22 mouse cellular contexts compared by ENCODE assay signal in the genomic region with DNA sequence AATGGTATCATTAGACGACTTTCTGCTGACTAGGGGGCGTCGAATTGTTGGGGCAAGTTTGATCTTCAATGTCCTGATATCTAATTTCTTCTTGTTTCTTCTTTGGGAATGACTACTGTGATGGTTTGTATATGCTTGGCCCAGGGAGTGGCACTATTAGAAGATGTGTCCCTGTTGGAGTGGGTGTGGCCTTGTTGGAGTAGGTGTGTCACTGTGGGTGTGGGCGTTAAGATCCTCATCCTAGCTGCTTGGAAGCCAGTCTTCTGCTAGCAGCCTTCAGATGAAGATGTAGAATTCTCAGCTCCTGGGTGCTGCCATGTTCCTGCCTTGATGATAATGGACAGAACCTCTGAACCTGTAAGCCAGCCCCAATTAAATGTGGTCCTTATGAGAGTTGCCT. TPM values are rescaled to one million over a fixed set of nuclear protein-coding genes. Genes with fewer than 3 reads are reported as not detected.
DNase-seq lines count a peak whose midpoint lies in the region; ATAC-seq and TF ChIP-seq lines count a peak whose summit lies in the region.
"Not testable (repeated sequence)": the region's sequence is repeated elsewhere in the genome, so short reads cannot be mapped to it uniquely, and the experiment has no call there.
"Had no signal": no experiment of that assay in that cellular context is flagged by ENCODE, and none has a peak within 500 bp of the region (broad histone marks: within the 10 kb centered on the region; RNA-seq: fewer than 3 reads in every experiment).

No protein-coding gene starts in this region.

- peaks cover 0 to 16% of the 10 kb centered on the region in 2 experiments; a peak in 2 of 4 replicates for H3K36me3 ChIP-seq in MEL (ENCODE audit: control insufficient read depth in 1 of 2, insufficient read depth in 2 of 2, low read length in 2 of 2)
- H3K36me3 ChIP-seq in liver, embryonic 15.5 days (replicated peaks); liver, embryonic 16.5 days (ENCODE audit: control insufficient read depth, insufficient read depth); liver, postnatal 0 days (replicated peaks; ENCODE audit: insufficient read depth, low read length): not testable (repeated sequence)

- WGBS in liver, embryonic 15.5 days (ENCODE audit: insufficient replicate concordance): 65% methylated on average over 4 of the region's 4 CpGs
- 64% methylated on average over 4 of the region's 4 CpGs for WGBS in liver, embryonic 16.5 days (ENCODE audit: insufficient replicate concordance)
- WGBS in liver, postnatal 0 days (ENCODE audit: insufficient replicate concordance): 73% methylated on average over 4 of the region's 4 CpGs

- TF ChIP-seq CTCF in MEL (IDR thresholded peaks at IDR 0.05 in 2 of 3, conservative IDR thresholded peaks at IDR 0.05 in 1 of 3; ENCODE audit: control insufficient read depth in 1 of 3, insufficient read depth in 1 of 3, low read depth in 2 of 3, low read length in 3 of 3, poor library complexity in 1 of 3, severe bottlenecking in 1 of 3); liver, postnatal 0 days (IDR thresholded peaks at IDR 0.05; ENCODE audit: low read depth): not testable (repeated sequence)

- TF ChIP-seq RAD21 in MEL (IDR thresholded peaks at IDR 0.05; ENCODE audit: low read depth, low read length): not testable (repeated sequence)

- peak overlapping the region; percentile 85 for H3K27ac ChIP-seq in MEL (ENCODE audit: control insufficient read depth, low read depth, low read length)
- H3K27ac ChIP-seq in liver, embryonic 15.5 days (replicated peaks): 0 out of 2 replicates have a peak overlapping the region, but pooled peaks have one; percentile 14
- H3K27ac ChIP-seq in liver, embryonic 16.5 days (ENCODE audit: low read length): not testable (repeated sequence)
- H3K27ac ChIP-seq in liver, postnatal 0 days (ENCODE audit: low read depth): peak overlapping the region; percentile 76

- not testable (repeated sequence) for H3K9me3 ChIP-seq in MEL (replicated peaks; ENCODE audit: insufficient read depth, low read length); liver, embryonic 15.5 days (replicated peaks); liver, embryonic 16.5 days (replicated peaks; ENCODE audit: control insufficient read depth, low read length); liver, postnatal 0 days (ENCODE audit: low read length)

- not testable (repeated sequence) for H3K4me3 ChIP-seq in MEL (ENCODE audit: control insufficient read depth in 1 of 2, insufficient read depth in 1 of 2, low read depth in 2 of 2, low read length in 2 of 2); liver, embryonic 15.5 days (replicated peaks); liver, embryonic 16.5 days (ENCODE audit: low read depth, low read length); liver, postnatal 0 days (ENCODE audit: low read depth, low read length)

- 0 out of 2 replicates have a peak overlapping the region, but pooled peaks have one; percentile 10 for H3K4me2 ChIP-seq in liver, embryonic 15.5 days
- H3K4me2 ChIP-seq in liver, embryonic 16.5 days (ENCODE audit: low read depth, low read length): not testable (repeated sequence)
- peak overlapping the region; percentile 40 for H3K4me2 ChIP-seq in liver, postnatal 0 days (ENCODE audit: low read depth, low read length)

- not testable (repeated sequence) for H3K27me3 ChIP-seq in MEL (ENCODE audit: control insufficient read depth in 1 of 2, insufficient read depth in 2 of 2, low read length in 2 of 2); liver, embryonic 16.5 days (ENCODE audit: control insufficient read depth, insufficient read depth, low read depth, low read length); liver, postnatal 0 days (ENCODE audit: insufficient read depth, low read length)
- peaks cover 25% of the 10 kb centered on the region for H3K27me3 ChIP-seq in liver, embryonic 15.5 days

- not testable (repeated sequence) for TF ChIP-seq POLR2A in MEL (IDR thresholded peaks at IDR 0.05; ENCODE audit: control insufficient read depth in 1 of 2, insufficient read depth in 1 of 2, low read depth in 1 of 2, low read length in 2 of 2, poor library complexity in 1 of 2)

- peaks cover 11 to 17% of the 10 kb centered on the region in 2 experiments for H3K4me1 ChIP-seq in MEL (ENCODE audit: control insufficient read depth in 1 of 2, insufficient read depth in 2 of 2, low read length in 2 of 2)
- H3K4me1 ChIP-seq in liver, embryonic 15.5 days (replicated peaks): peaks cover 30% of the 10 kb centered on the region
- H3K4me1 ChIP-seq in liver, embryonic 16.5 days (ENCODE audit: control insufficient read depth, low read depth, low read length): not testable (repeated sequence)
- H3K4me1 ChIP-seq in liver, postnatal 0 days (ENCODE audit: insufficient read depth): peaks cover 22% of the 10 kb centered on the region

- ATAC-seq in liver, embryonic 15.5 days (ENCODE audit: insufficient read depth): peak; percentile 50; the same call in 1 of the 2 replicates
- peak; percentile 35 for ATAC-seq in liver, embryonic 16.5 days (ENCODE audit: low read depth)
- peak; percentile 65 for ATAC-seq in liver, postnatal 0 days

- not testable (repeated sequence) for DNase-seq in MEL (ENCODE audit: low read depth, low spot score); liver, postnatal 0 days
- peak; percentile 87 for DNase-seq in heart, adult 11 months
- peak; percentile 23 to 53 for DNase-seq in spleen, postnatal 36 days (ENCODE audit: low spot score in 2 of 2)
- peak; percentile 59 to 70 for DNase-seq in spleen, postnatal 4 days (ENCODE audit: low spot score in 2 of 2)

- not testable (repeated sequence) for H3K9ac ChIP-seq in MEL (ENCODE audit: control insufficient read depth, low read depth, low read length, poor library complexity, severe bottlenecking); liver, embryonic 15.5 days; liver, embryonic 16.5 days (ENCODE audit: low read depth, low read length); liver, postnatal 0 days (replicated peaks)

- H3K79me2 ChIP-seq in MEL (ENCODE audit: control insufficient read depth, insufficient read depth, low read length, poor library complexity): not testable (repeated sequence)

- TF ChIP-seq EP300 in MEL (IDR thresholded peaks at IDR 0.05; ENCODE audit: low read depth in 1 of 2, low read length in 2 of 2); liver, postnatal 0 days (IDR thresholded peaks at IDR 0.05; ENCODE audit: low read depth): not testable (repeated sequence)

RNA-seq across cellular contexts. Expression of gene Ankrd65, which starts 1.4 kb away (rescaled TPM):
- 0.12 TPM in 1 of 2 replicates, not detected in the other for total RNA-seq in MEL (2012; rRNA removed)
- not detected for polyA plus RNA-seq in MEL (2012; ENCODE audit: insufficient read depth in 1 of 2, insufficient read length in 2 of 2, low read depth in 1 of 2, low replicate concordance in 2 of 2, missing spikeins in 1 of 2)
- 0.07 TPM in 1 of 2 replicates, not detected in the other for polyA plus RNA-seq in liver, embryonic 15.5 days (2015; fragmentation: Nextera tagmentation; extraction: Ambion mirVana)
- polyA plus RNA-seq in liver, embryonic 16.5 days (2015; fragmentation: Nextera tagmentation; extraction: Ambion mirVana): 0.08 TPM in 1 of 2 replicates, not detected in the other
- polyA plus RNA-seq in liver, postnatal 0 days (2015; fragmentation: Nextera tagmentation; extraction: Ambion mirVana): 0.34 and 0.46 TPM in 2 replicates
- total RNA-seq: adrenal gland, adult 18-20 months; adrenal gland, adult 2 months; adrenal gland, adult 8-10 months; adrenal gland, postnatal 10 days; adrenal gland, postnatal 14 days; adrenal gland, postnatal 25 days; adrenal gland, postnatal 36 days; adrenal gland, postnatal 4 days; CH12.LX; G1E had no signal
- polyA plus RNA-seq: activated CD4-positive, CD25-positive, alpha-beta regulatory T cell, adult 4 months; brain, embryonic 14.5 days; C2C12; CD4-positive, CD25-positive, alpha-beta regulatory T cell, adult 4 months; G1E; Patski had no signal

RNA-seq across cellular contexts. Expression of gene Tmem88b, which starts 3.2 kb away (rescaled TPM):
- 0.10 and 0.19 TPM in 2 replicates for total RNA-seq in MEL (2012; rRNA removed)
- polyA plus RNA-seq in MEL (2012; ENCODE audit: insufficient read depth in 1 of 2, insufficient read length in 2 of 2, low read depth in 1 of 2, low replicate concordance in 2 of 2, missing spikeins in 1 of 2): under 1 TPM in 1 of 2 experiments, not detected in 1; 0.32 TPM
- 0.13 and 0.22 TPM in 2 replicates for polyA plus RNA-seq in liver, embryonic 15.5 days (2015; fragmentation: Nextera tagmentation; extraction: Ambion mirVana)
- polyA plus RNA-seq in liver, embryonic 16.5 days (2015; fragmentation: Nextera tagmentation; extraction: Ambion mirVana): 0.12 and 0.19 TPM in 2 replicates
- 0.21 and 0.40 TPM in 2 replicates for polyA plus RNA-seq in liver, postnatal 0 days (2015; fragmentation: Nextera tagmentation; extraction: Ambion mirVana)
- polyA plus RNA-seq: CD4-positive, CD25-positive, alpha-beta regulatory T cell, adult 4 months; G1E had no signal

RNA-seq across cellular contexts. Expression of gene Mrpl20, which starts 13.8 kb away (rescaled TPM):
- 301 and 346 TPM in 2 replicates for total RNA-seq in MEL (2012; rRNA removed)
- 100 to 1,000 TPM in 1 of 2 experiments, not detected in 1; 336 TPM for polyA plus RNA-seq in MEL (2012; ENCODE audit: insufficient read depth in 1 of 2, insufficient read length in 2 of 2, low read depth in 1 of 2, low replicate concordance in 2 of 2, missing spikeins in 1 of 2)
- 135 and 141 TPM in 2 replicates for polyA plus RNA-seq in liver, embryonic 15.5 days (2015; fragmentation: Nextera tagmentation; extraction: Ambion mirVana)
- 115 and 133 TPM in 2 replicates for polyA plus RNA-seq in liver, embryonic 16.5 days (2015; fragmentation: Nextera tagmentation; extraction: Ambion mirVana)
- polyA plus RNA-seq in liver, postnatal 0 days (2015; fragmentation: Nextera tagmentation; extraction: Ambion mirVana): 167 and 171 TPM in 2 replicates

RNA-seq across cellular contexts. Expression of gene Vwa1, which starts 14.3 kb away (rescaled TPM):
- total RNA-seq in MEL (2012; rRNA removed): 0.33 and 0.42 TPM in 2 replicates
- polyA plus RNA-seq in MEL (2012; ENCODE audit: insufficient read depth in 1 of 2, insufficient read length in 2 of 2, low read depth in 1 of 2, low replicate concordance in 2 of 2, missing spikeins in 1 of 2): under 1 TPM in 1 of 2 experiments, not detected in 1; 0.33 TPM
- polyA plus RNA-seq in liver, embryonic 15.5 days (2015; fragmentation: Nextera tagmentation; extraction: Ambion mirVana): 0.33 and 0.54 TPM in 2 replicates
- polyA plus RNA-seq in liver, embryonic 16.5 days (2015; fragmentation: Nextera tagmentation; extraction: Ambion mirVana): 0.28 and 0.34 TPM in 2 replicates
- polyA plus RNA-seq in liver, postnatal 0 days (2015; fragmentation: Nextera tagmentation; extraction: Ambion mirVana): 0.25 and 0.28 TPM in 2 replicates

RNA-seq across cellular contexts. Expression of gene Ccnl2, which starts 23.5 kb away (rescaled TPM):
- total RNA-seq in MEL (2012; rRNA removed): 38.2 and 46.1 TPM in 2 replicates
- 100 to 1,000 TPM in 1 of 2 experiments, 10 to 100 TPM in 1; 48.6 to 103 TPM for polyA plus RNA-seq in MEL (2012; ENCODE audit: insufficient read depth in 1 of 2, insufficient read length in 2 of 2, low read depth in 1 of 2, low replicate concordance in 2 of 2, missing spikeins in 1 of 2)
- 65.6 and 77.1 TPM in 2 replicates for polyA plus RNA-seq in liver, embryonic 15.5 days (2015; fragmentation: Nextera tagmentation; extraction: Ambion mirVana)
- polyA plus RNA-seq in liver, embryonic 16.5 days (2015; fragmentation: Nextera tagmentation; extraction: Ambion mirVana): 69.7 and 79.8 TPM in 2 replicates
- 47.7 and 52.5 TPM in 2 replicates for polyA plus RNA-seq in liver, postnatal 0 days (2015; fragmentation: Nextera tagmentation; extraction: Ambion mirVana)
